Mouse (Mus musculus) olfactory bulb, adult 2 months (tissue): Measurements from ENCODE around the gene Flvcr1. TPM values are rescaled to one million over a fixed set of nuclear protein-coding genes. Genes with fewer than 3 reads are reported as not detected.
"Not testable (repeated sequence)": the region's sequence is repeated elsewhere in the genome, so short reads cannot be mapped to it uniquely, and the experiment has no call there.

Source experiments
- H3K27ac ChIP-seq: fragments of 200-500 bp; 2 replicates; pipeline ENCODE4 v1.5.1; 2012; ENCODE audit warnings: low read depth, low read length; ENCODE audit not compliant: insufficient read depth
- H3K4me1 ChIP-seq: fragments of 200-500 bp; 2 replicates; pipeline ENCODE4 v1.6.1; 2012; ENCODE audit warnings: low read length; ENCODE audit not compliant: control insufficient read depth, insufficient read depth
- H3K4me3 ChIP-seq: fragments of 200-500 bp; 2 replicates; pipeline ENCODE4 v1.5.1; 2012; ENCODE audit warnings: mild to moderate bottlenecking, low read depth, low read length, moderate library complexity; ENCODE audit not compliant: insufficient read depth
- CTCF ChIP-seq: fragments of 200-500 bp; IDR thresholded peaks from 2 replicates; pipeline ENCODE4 v1.5.1; 2012; ENCODE audit warnings: low read depth, mild to moderate bottlenecking, low read length, moderate library complexity; ENCODE audit not compliant: insufficient read depth
- POLR2A ChIP-seq: fragments of 200-500 bp; IDR thresholded peaks from 2 replicates; pipeline ENCODE4 v1.6.1; 2012; ENCODE audit warnings: mild to moderate bottlenecking, low read depth, low read length, moderate library complexity; ENCODE audit not compliant: insufficient read depth
- WGBS: fragments of 180-500 bp; shearing (Covaris S2); methylation state at CpG from one replicate; pipeline ENCODE4 v1.1.7; 2018; 5-methylcytosine and 5-hydroxymethylcytosine counted together
- polyA plus RNA-seq: library from polyadenylated mRNA; stranded (reverse); fragments of >200 nt; gene quantifications from 2 replicates; pipeline ENCODE4 v1.2.4, GENCODE M21; 2012; ENCODE audit warnings: low replicate concordance; ENCODE audit not compliant: missing spikeins, insufficient read depth, insufficient read length

Flvcr1 gene
- polyA plus RNA-seq, 1 experiment: not detected

DNA sequence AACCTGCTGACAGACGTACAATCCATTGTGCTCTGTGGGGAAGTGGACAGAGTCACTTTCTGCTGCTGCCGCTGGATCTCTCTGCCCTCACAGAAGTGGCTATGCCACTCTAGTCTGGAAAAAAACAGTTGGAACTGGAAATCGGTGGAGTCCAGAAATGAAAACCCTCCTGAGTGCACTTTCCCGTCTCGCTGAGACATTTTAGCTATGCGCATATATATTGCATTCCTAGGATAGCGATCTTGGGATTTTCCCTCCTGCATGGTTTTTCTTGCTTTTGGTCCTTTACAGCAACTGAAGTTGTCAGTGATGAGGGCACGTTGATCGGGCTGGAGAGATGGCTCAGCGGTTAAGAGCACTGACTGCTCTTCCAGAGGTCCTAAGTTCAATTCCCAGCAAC, 4.2 kb upstream of the Flvcr1 start:
- 56% methylated on average over 10 of the region's 10 CpGs for WGBS
- TF ChIP-seq CTCF (no peak), POLR2A (no peak)
- Histone ChIP-seq H3K4me3 (no peak overlapping the region), H3K27ac (no peak overlapping the region), H3K4me1 (peaks cover 7% of the 10 kb centered on the region)

GRCm38 (mm10) chr1:191025016-191026012, 644 bp downstream of the Flvcr1 start:
- Histone ChIP-seq H3K27ac (peak overlapping the region; percentile 36), H3K4me3 (peak overlapping the region; percentile 54), H3K4me1 (peaks cover 6% of the 10 kb centered on the region)
- 2% methylated on average over 69 of the region's 69 CpGs for WGBS
- TF ChIP-seq POLR2A: no peak
- TF ChIP-seq CTCF: no peak

DNA sequence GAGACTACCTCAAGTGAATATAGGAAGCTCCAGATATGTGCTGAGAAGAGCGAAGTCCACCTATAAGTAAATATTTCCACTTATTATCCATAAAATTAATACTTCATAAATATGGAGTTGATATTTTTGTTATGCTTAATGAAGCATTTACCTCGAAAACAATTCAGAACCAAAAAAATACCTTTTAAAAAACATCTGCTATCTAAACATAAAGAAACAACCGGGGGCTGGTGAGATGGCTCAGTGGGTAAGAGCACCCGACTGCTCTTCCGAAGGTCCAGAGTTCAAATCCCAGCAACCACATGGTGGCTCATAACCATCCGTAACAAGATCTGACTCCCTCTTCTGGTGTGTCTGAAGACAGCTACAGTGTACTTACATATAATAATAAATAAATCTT, 2.2 kb downstream of the Flvcr1 start:
- not testable (repeated sequence) for H3K4me1 ChIP-seq, H3K27ac ChIP-seq, H3K4me3 ChIP-seq
- WGBS: 91% methylated on average over 6 of the region's 6 CpGs

DNA sequence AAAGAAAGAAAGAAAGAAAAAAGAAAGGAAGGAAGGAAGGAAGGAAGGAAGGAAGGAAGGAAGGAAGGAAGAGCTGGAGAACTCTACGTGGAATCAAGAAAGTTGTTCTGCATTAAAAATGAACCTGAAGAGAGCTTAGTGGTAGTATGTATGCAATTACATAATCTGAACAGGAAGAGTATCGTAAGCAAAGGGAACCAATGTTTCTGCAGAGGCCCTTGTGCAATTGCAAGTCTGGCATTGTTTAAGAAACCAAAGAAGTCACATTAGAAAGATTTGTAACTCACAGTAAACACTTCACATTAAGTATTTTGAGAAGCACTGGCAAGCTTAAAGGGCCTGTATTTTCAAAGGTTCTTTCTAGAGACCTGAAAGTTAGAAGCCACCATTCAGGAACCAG, 2.8 kb downstream of the Flvcr1 start:
- no peak overlapping the region for H3K27ac ChIP-seq
- H3K4me1 ChIP-seq: peaks cover 6% of the 10 kb centered on the region
- TF ChIP-seq POLR2A: no peak
- no peak for TF ChIP-seq CTCF
- H3K4me3 ChIP-seq: no peak overlapping the region
- WGBS: 84% methylated on average over 2 of the region's 2 CpGs

DNA sequence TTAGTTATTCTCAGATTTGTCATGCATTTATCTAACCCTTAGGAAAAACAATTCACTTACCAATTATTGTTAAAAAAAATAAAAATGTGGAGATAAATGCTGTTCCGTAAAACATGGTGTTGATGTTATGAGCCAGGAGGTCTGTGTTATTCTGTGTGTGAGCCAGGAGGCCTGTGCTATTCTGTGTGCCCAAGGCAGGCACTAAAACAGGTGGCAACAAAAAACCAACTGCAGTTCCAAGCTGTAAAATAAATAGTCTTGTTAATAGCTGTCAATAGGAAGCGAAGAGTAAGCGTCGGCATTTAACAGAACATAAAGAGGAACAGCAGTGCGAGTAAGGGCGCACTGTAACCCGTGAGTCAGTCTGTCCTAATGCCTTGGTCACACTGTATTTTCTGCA, 4.9 kb downstream of the Flvcr1 start:
- Histone ChIP-seq H3K27ac (no peak overlapping the region), H3K4me1 (no peaks in the 10 kb centered on the region), H3K4me3 (no peak overlapping the region)
- TF ChIP-seq POLR2A (no peak), CTCF (no peak)
- 79% methylated on average over 7 of the region's 7 CpGs for WGBS

- Histone ChIP-seq H3K27ac (no peak overlapping the region), H3K4me3 (no peak overlapping the region), H3K4me1 (no peaks in the 10 kb centered on the region)
- TF ChIP-seq POLR2A: no peak
- no peak for TF ChIP-seq CTCF
- 78% methylated on average over 3 of the region's 3 CpGs for WGBS
Measured at GRCm38 (mm10) chr1:191020217-191020924, 5.6 kb downstream of the Flvcr1 start.

DNA sequence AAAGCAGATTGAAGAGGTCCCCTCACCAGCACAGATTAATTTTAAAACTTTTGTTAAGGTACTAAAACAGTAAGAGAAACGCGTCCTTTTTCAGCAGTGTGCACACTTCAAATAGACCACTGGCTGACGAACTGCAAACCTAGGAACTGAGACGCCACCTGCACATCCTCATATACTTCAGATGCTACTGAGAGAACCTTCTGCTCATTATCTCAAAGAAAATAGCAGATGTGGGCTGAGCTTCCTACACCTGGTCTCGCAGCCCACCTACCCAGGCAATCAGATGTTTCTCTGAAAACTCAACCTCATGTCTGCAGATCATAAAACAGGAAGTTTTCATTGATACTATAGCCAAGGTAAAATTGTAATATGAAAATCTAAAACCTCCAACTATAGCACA, 6.2 kb downstream of the Flvcr1 start:
- H3K27ac ChIP-seq: no peak overlapping the region
- H3K4me1 ChIP-seq: no peaks in the 10 kb centered on the region
- no peak overlapping the region for H3K4me3 ChIP-seq
- 96% methylated on average over 5 of the region's 5 CpGs for WGBS
- TF ChIP-seq CTCF (no peak), POLR2A (no peak)

GRCm38 (mm10) chr1:191014271-191014670, 11.7 kb downstream of the Flvcr1 start:
- H3K4me3 ChIP-seq: no peak overlapping the region
- no peaks in the 10 kb centered on the region for H3K4me1 ChIP-seq
- WGBS: 92% methylated on average over 3 of the region's 3 CpGs
- no peak overlapping the region for H3K27ac ChIP-seq
- TF ChIP-seq POLR2A (no peak), CTCF (no peak)

GRCm38 (mm10) chr1:191008707-191009106, 17.3 kb downstream of the Flvcr1 start:
- WGBS: 96% methylated on average over 5 of the region's 5 CpGs
- TF ChIP-seq CTCF (no peak), POLR2A (no peak)
- Histone ChIP-seq H3K4me1 (no peaks in the 10 kb centered on the region), H3K4me3 (no peak overlapping the region), H3K27ac (no peak overlapping the region)
